Mouse (Mus musculus) hindbrain, embryonic 15.5 days (tissue): ENCODE results near the gene Iqcf4. TPM values are rescaled to one million over a fixed set of nuclear protein-coding genes. Genes with fewer than 3 reads are reported as not detected.

Source experiments
- ATAC-seq: fragments of 200-750 bp; cut with Nextera tagmentation; 2 replicates; pipeline ENCODE4 v1.8.0; 2017; ENCODE audit warnings: low read depth, moderate number of reproducible peaks, moderate TSS enrichment; ENCODE audit not compliant: low FRiP score
- H3K27ac ChIP-seq: fragments of 300-500 bp; sonication (generic); replicated peaks from 2 replicates; pipeline ENCODE4 v1.5.1; 2015; ENCODE audit warnings: mild to moderate bottlenecking, inconsistent platforms
- H3K27me3 ChIP-seq: fragments of 300-500 bp; sonication (generic); 2 replicates; pipeline ENCODE4 v1.6.1; 2015; ENCODE audit warnings: control low read depth, inconsistent platforms
- H3K36me3 ChIP-seq: fragments of 300-500 bp; sonication (generic); 2 replicates; pipeline ENCODE4 v1.6.1; 2015; ENCODE audit warnings: control low read depth, inconsistent platforms
- H3K4me1 ChIP-seq: fragments of 300-500 bp; sonication (generic); replicated peaks from 2 replicates; pipeline ENCODE4 v1.6.1; 2015; ENCODE audit warnings: control low read depth, inconsistent platforms
- H3K4me2 ChIP-seq: fragments of 300-500 bp; sonication (generic); 2 replicates; pipeline ENCODE4 v1.6.1; 2015; ENCODE audit warnings: moderate library complexity, mild to moderate bottlenecking, inconsistent platforms
- H3K4me3 ChIP-seq: fragments of 300-500 bp; sonication (generic); 2 replicates; pipeline ENCODE4 v1.5.1; 2015; ENCODE audit warnings: mild to moderate bottlenecking, inconsistent platforms
- H3K9ac ChIP-seq: fragments of 300-500 bp; sonication (generic); 2 replicates; pipeline ENCODE4 v1.6.1; 2015; ENCODE audit warnings: inconsistent platforms
- H3K9me3 ChIP-seq: fragments of 300-500 bp; sonication (generic); 2 replicates; pipeline ENCODE4 v1.6.1; 2016; ENCODE audit warnings: control low read depth, inconsistent platforms
- WGBS: fragments of 180-500 bp; shearing (Covaris S2); methylation state at CpG from one replicate; pipeline ENCODE4 v1.1.7; 2015; 5-methylcytosine and 5-hydroxymethylcytosine counted together
- polyA plus RNA-seq: library from polyadenylated mRNA; unstranded; fragments of >200 nt; fragmentation: Nextera tagmentation; extraction: Ambion mirVana; gene quantifications from 2 replicates; pipeline ENCODE4 v1.2.1, GENCODE M21; 2015

Gene Iqcf4
- polyA plus RNA-seq, 1 experiment from 2014 or later, result not detected

- H3K9me3 ChIP-seq, result no peaks in the 10 kb centered on the region
- H3K36me3 ChIP-seq, result no peaks in the 10 kb centered on the region
- no peak overlapping the region for H3K4me2 ChIP-seq
- H3K27ac ChIP-seq, result no peak overlapping the region
- 94% methylated on average over 2 of the region's 2 CpGs for WGBS
- H3K9ac ChIP-seq, result no peak overlapping the region
- H3K4me1 ChIP-seq, result no peaks in the 10 kb centered on the region
- H3K4me3 ChIP-seq, result no peak overlapping the region
- H3K27me3 ChIP-seq, result no peaks in the 10 kb centered on the region
- no peak for ATAC-seq
Measured at GRCm38 (mm10) chr9:106576112-106576511, 5.3 kb upstream of the Iqcf4 start.

- H3K36me3 ChIP-seq, result no peaks in the 10 kb centered on the region
- H3K4me2 ChIP-seq, result no peak overlapping the region
- H3K9me3 ChIP-seq, result no peaks in the 10 kb centered on the region
- no peaks in the 10 kb centered on the region for H3K4me1 ChIP-seq
- no peak overlapping the region for H3K9ac ChIP-seq
- H3K27me3 ChIP-seq, result no peaks in the 10 kb centered on the region
- no peak overlapping the region for H3K4me3 ChIP-seq
- H3K27ac ChIP-seq, result no peak overlapping the region
- 89% methylated on average over 5 of the region's 5 CpGs for WGBS
- no peak for ATAC-seq
Measured at GRCm38 (mm10) chr9:106573366-106573765, 2.6 kb upstream of the Iqcf4 start.

GRCm38 (mm10) chr9:106572186-106572585, 1.4 kb upstream of the Iqcf4 start:
- WGBS, result 91% methylated on average over 2 of the region's 2 CpGs
- ATAC-seq, result no peak
- H3K4me1 ChIP-seq, result no peaks in the 10 kb centered on the region

GRCm38 (mm10) chr9:106566437-106566836, 4.4 kb downstream of the Iqcf4 start:
- ATAC-seq, result no peak
- 53% methylated on average over 11 of the region's 11 CpGs for WGBS
- no peaks in the 10 kb centered on the region for H3K36me3 ChIP-seq
- no peaks in the 10 kb centered on the region for H3K4me1 ChIP-seq
- no peaks in the 10 kb centered on the region for H3K27me3 ChIP-seq
- no peak overlapping the region for H3K4me3 ChIP-seq
- H3K9ac ChIP-seq, result no peak overlapping the region
- no peak overlapping the region for H3K27ac ChIP-seq
- H3K4me2 ChIP-seq, result no peak overlapping the region
- no peaks in the 10 kb centered on the region for H3K9me3 ChIP-seq

More at GRCm38 (mm10) chr9:106572186-106572585, 1.4 kb upstream of the Iqcf4 start:
- H3K27me3 ChIP-seq, result no peaks in the 10 kb centered on the region
- no peaks in the 10 kb centered on the region for H3K9me3 ChIP-seq
- H3K27ac ChIP-seq, result no peak overlapping the region
- no peak overlapping the region for H3K9ac ChIP-seq
- H3K4me2 ChIP-seq, result no peak overlapping the region
- H3K36me3 ChIP-seq, result no peaks in the 10 kb centered on the region
- no peak overlapping the region for H3K4me3 ChIP-seq

GRCm38 (mm10) chr9:106564025-106564424, 6.8 kb downstream of the Iqcf4 start:
- Histone ChIP-seq H3K4me1 (no peaks in the 10 kb centered on the region), H3K4me3 (no peak overlapping the region), H3K4me2 (no peak overlapping the region), H3K27me3 (no peaks in the 10 kb centered on the region), H3K27ac (no peak overlapping the region), H3K9me3 (no peaks in the 10 kb centered on the region), H3K36me3 (no peaks in the 10 kb centered on the region), H3K9ac (no peak overlapping the region)
- no peak for ATAC-seq
- WGBS, result 74% methylated on average over 8 of the region's 8 CpGs

GRCm38 (mm10) chr9:106562291-106562690, 8.5 kb downstream of the Iqcf4 start:
- no peak overlapping the region for H3K4me3 ChIP-seq
- H3K9ac ChIP-seq, result no peak overlapping the region
- H3K27me3 ChIP-seq, result no peaks in the 10 kb centered on the region
- H3K9me3 ChIP-seq, result no peaks in the 10 kb centered on the region
- no peak overlapping the region for H3K27ac ChIP-seq
- no peak for ATAC-seq
- WGBS, result 91% methylated on average over 11 of the region's 11 CpGs
- no peak overlapping the region for H3K4me2 ChIP-seq
- H3K4me1 ChIP-seq, result no peaks in the 10 kb centered on the region
- H3K36me3 ChIP-seq, result no peaks in the 10 kb centered on the region

GRCm38 (mm10) chr9:106561531-106561930, 9.3 kb downstream of the Iqcf4 start, which contains the start of gene Iqcf3:
Gene Iqcf3, minus strand, starts transcription at chr9:106561631.
- ATAC-seq, result no peak
- no peaks in the 10 kb centered on the region for H3K9me3 ChIP-seq

GRCm38 (mm10) chr9:106534975-106535374, 35.8 kb downstream of the Iqcf4 start:
- no peak for ATAC-seq
- Histone ChIP-seq H3K9me3 (no peaks in the 10 kb centered on the region), H3K36me3 (no peaks in the 10 kb centered on the region), H3K4me1 (no peaks in the 10 kb centered on the region), H3K27me3 (no peaks in the 10 kb centered on the region), H3K4me2 (no peak overlapping the region), H3K9ac (no peak overlapping the region), H3K4me3 (no peak overlapping the region), H3K27ac (no peak overlapping the region)
- 88% methylated on average over 11 of the region's 11 CpGs for WGBS

More at GRCm38 (mm10) chr9:106561531-106561930, 9.3 kb downstream of the Iqcf4 start, which contains the start of gene Iqcf3:
- no peak within 1 kb of the TSS for H3K4me3 ChIP-seq
- H3K27me3 ChIP-seq, result no peaks in the 10 kb centered on the region
- H3K36me3 ChIP-seq, result no peaks in the 10 kb centered on the region
- no peaks in the 10 kb centered on the region for H3K4me1 ChIP-seq
- H3K27ac ChIP-seq, result no peak within 1 kb of the TSS
- H3K4me2 ChIP-seq, result no peak within 1 kb of the TSS
- 91% methylated on average over 5 of the region's 5 CpGs for WGBS
- H3K9ac ChIP-seq, result no peak within 1 kb of the TSS

GRCm38 (mm10) chr9:106534296-106534695, 36.5 kb downstream of the Iqcf4 start:
- Histone ChIP-seq H3K4me1 (no peaks in the 10 kb centered on the region), H3K4me2 (no peak overlapping the region), H3K27me3 (no peaks in the 10 kb centered on the region), H3K27ac (no peak overlapping the region), H3K9me3 (no peaks in the 10 kb centered on the region), H3K9ac (no peak overlapping the region), H3K36me3 (no peaks in the 10 kb centered on the region), H3K4me3 (no peak overlapping the region)
- no peak for ATAC-seq
- 91% methylated on average over 7 of the region's 7 CpGs for WGBS

- 32% methylated on average over 3 of the region's 3 CpGs for WGBS
- no peak overlapping the region for H3K4me3 ChIP-seq
- no peaks in the 10 kb centered on the region for H3K27me3 ChIP-seq
- H3K9ac ChIP-seq, result no peak overlapping the region
- no peaks in the 10 kb centered on the region for H3K4me1 ChIP-seq
- no peaks in the 10 kb centered on the region for H3K36me3 ChIP-seq
- no peak overlapping the region for H3K4me2 ChIP-seq
- no peaks in the 10 kb centered on the region for H3K9me3 ChIP-seq
- no peak overlapping the region for H3K27ac ChIP-seq
- ATAC-seq, result no peak
Measured at GRCm38 (mm10) chr9:106531833-106532232, 39.0 kb downstream of the Iqcf4 start.

- no peak overlapping the region for H3K9ac ChIP-seq
- H3K4me2 ChIP-seq, result no peak overlapping the region
- no peaks in the 10 kb centered on the region for H3K9me3 ChIP-seq
- no peaks in the 10 kb centered on the region for H3K27me3 ChIP-seq
- H3K27ac ChIP-seq, result no peak overlapping the region
- H3K4me1 ChIP-seq, result no peaks in the 10 kb centered on the region
- 85% methylated on average over 8 of the region's 8 CpGs for WGBS
- no peak for ATAC-seq
- H3K4me3 ChIP-seq, result no peak overlapping the region
- H3K36me3 ChIP-seq, result no peaks in the 10 kb centered on the region
Measured at GRCm38 (mm10) chr9:106519909-106520308, 50.9 kb downstream of the Iqcf4 start.

GRCm38 (mm10) chr9:106519433-106519832, 51.4 kb downstream of the Iqcf4 start:
- no peak for ATAC-seq
- Histone ChIP-seq H3K27me3 (no peaks in the 10 kb centered on the region), H3K27ac (no peak overlapping the region), H3K4me1 (no peaks in the 10 kb centered on the region), H3K4me2 (no peak overlapping the region), H3K9me3 (no peaks in the 10 kb centered on the region), H3K4me3 (no peak overlapping the region), H3K9ac (no peak overlapping the region), H3K36me3 (no peaks in the 10 kb centered on the region)
- WGBS, result 90% methylated on average over 2 of the region's 2 CpGs
